Mouse (Mus musculus) intestine, embryonic 15.5 days (tissue): Measurements from ENCODE around the gene Pstpip1. TPM values are rescaled to one million over a fixed set of nuclear protein-coding genes. Genes with fewer than 3 reads are reported as not detected.
A peak's percentile ranks its signal among the peaks of the same experiment; 100 is the strongest.

Experiments used
- ATAC-seq: fragments of 200-750 bp; cut with Nextera tagmentation; 2 replicates; pipeline ENCODE4 v1.8.0; 2017; ENCODE audit warnings: moderate TSS enrichment, moderate library complexity
- H3K27ac ChIP-seq: fragments of 300-500 bp; sonication (generic); 2 replicates; pipeline ENCODE4 v1.5.1; 2015; ENCODE audit warnings: mild to moderate bottlenecking, inconsistent platforms
- H3K27me3 ChIP-seq: fragments of 300-500 bp; sonication (generic); replicated peaks from 2 replicates; pipeline ENCODE4 v1.6.1; 2015; ENCODE audit warnings: inconsistent platforms
- H3K36me3 ChIP-seq: fragments of 300-500 bp; sonication (generic); 2 replicates; pipeline ENCODE4 v1.6.1; 2015; ENCODE audit warnings: inconsistent platforms
- H3K4me1 ChIP-seq: fragments of 300-500 bp; sonication (generic); replicated peaks from 2 replicates; pipeline ENCODE4 v1.6.1; 2015; ENCODE audit warnings: inconsistent platforms
- H3K4me2 ChIP-seq: fragments of 300-500 bp; sonication (generic); replicated peaks from 2 replicates; pipeline ENCODE4 v1.6.1; 2015; ENCODE audit warnings: mild to moderate bottlenecking, inconsistent platforms
- H3K4me3 ChIP-seq: fragments of 300-500 bp; sonication (generic); replicated peaks from 2 replicates; pipeline ENCODE4 v1.5.1; 2015; ENCODE audit warnings: inconsistent platforms
- H3K9ac ChIP-seq: fragments of 300-500 bp; sonication (generic); 2 replicates; pipeline ENCODE4 v1.6.1; 2015; ENCODE audit warnings: inconsistent platforms
- H3K9me3 ChIP-seq: fragments of 300-500 bp; sonication (generic); 2 replicates; pipeline ENCODE4 v1.6.1; 2016; ENCODE audit warnings: inconsistent platforms
- WGBS: fragments of 180-500 bp; shearing (Covaris S2); methylation state at CpG from one replicate; pipeline ENCODE4 v1.1.7; 2015; 5-methylcytosine and 5-hydroxymethylcytosine counted together
- polyA plus RNA-seq: library from polyadenylated mRNA; unstranded; fragments of >200 nt; fragmentation: Nextera tagmentation; extraction: Ambion mirVana; gene quantifications from 2 replicates; pipeline ENCODE4 v1.2.1, GENCODE M21; 2015

Pstpip1 gene
- polyA plus RNA-seq, 1 experiment from 2014 or later: 1.6 TPM

- WGBS: under 1% methylated on average over 82 of the region's 82 CpGs
- Histone ChIP-seq H3K36me3 (no peaks in the 10 kb centered on the region), H3K4me2 (peak overlapping the region; percentile 61), H3K4me1 (peaks cover 8% of the 10 kb centered on the region), H3K4me3 (peak overlapping the region; percentile 98), H3K9me3 (no peaks in the 10 kb centered on the region), H3K27me3 (no peaks in the 10 kb centered on the region), H3K27ac (peak overlapping the region; percentile 94), H3K9ac (peak overlapping the region; percentile 99)
- peak; percentile 95 for ATAC-seq
Observed at GRCm38 (mm10) chr9:56160341-56161141, 70.8 kb downstream of the Pstpip1 start.

GRCm38 (mm10) chr9:56165377-56165776, 75.6 kb downstream of the Pstpip1 start, which contains the start of gene Tspan3:
Gene Tspan3, minus strand, starts transcription at chr9:56165477.
- WGBS: 98% methylated on average over 6 of the region's 6 CpGs
- no peak within 1 kb of the TSS for H3K9ac ChIP-seq
- H3K4me1 ChIP-seq: no peaks in the 10 kb centered on the region; the same call in 1 of the 2 replicates
- no peaks in the 10 kb centered on the region for H3K9me3 ChIP-seq
- no peak for ATAC-seq
- H3K4me3 ChIP-seq: no peak within 1 kb of the TSS
- no peaks in the 10 kb centered on the region for H3K27me3 ChIP-seq
- no peak within 1 kb of the TSS for H3K4me2 ChIP-seq
- no peak within 1 kb of the TSS for H3K27ac ChIP-seq
- H3K36me3 ChIP-seq: no peaks in the 10 kb centered on the region

GRCm38 (mm10) chr9:56166161-56166560, 76.4 kb downstream of the Pstpip1 start:
- 50% methylated on average over 5 of the region's 5 CpGs for WGBS
- Histone ChIP-seq H3K4me1 (no peaks in the 10 kb centered on the region; the same call in 1 of the 2 replicates), H3K9ac (no peak overlapping the region), H3K4me2 (no peak overlapping the region), H3K36me3 (no peaks in the 10 kb centered on the region), H3K27me3 (no peaks in the 10 kb centered on the region), H3K4me3 (no peak overlapping the region), H3K9me3 (no peaks in the 10 kb centered on the region), H3K27ac (no peak overlapping the region)
- no peak for ATAC-seq

GRCm38 (mm10) chr9:56167690-56168089, 77.9 kb downstream of the Pstpip1 start:
- Histone ChIP-seq H3K9ac (no peak overlapping the region), H3K4me3 (no peak overlapping the region), H3K27me3 (no peaks in the 10 kb centered on the region), H3K9me3 (no peaks in the 10 kb centered on the region), H3K4me2 (no peak overlapping the region), H3K27ac (no peak overlapping the region), H3K4me1 (no peaks in the 10 kb centered on the region), H3K36me3 (no peaks in the 10 kb centered on the region)
- 78% methylated on average over 6 of the region's 6 CpGs for WGBS
- ATAC-seq: no peak

- no peak overlapping the region for H3K4me3 ChIP-seq
- H3K36me3 ChIP-seq: no peaks in the 10 kb centered on the region
- H3K4me1 ChIP-seq: 0 out of 2 replicates have a peak, but pooled peaks cover 4% of the 10 kb centered on the region
- H3K27ac ChIP-seq: no peak overlapping the region
- H3K9me3 ChIP-seq: no peaks in the 10 kb centered on the region
- H3K27me3 ChIP-seq: no peaks in the 10 kb centered on the region
- H3K4me2 ChIP-seq: no peak overlapping the region
- 93% methylated on average over 3 of the region's 3 CpGs for WGBS
- H3K9ac ChIP-seq: no peak overlapping the region
- ATAC-seq: no peak
Observed at GRCm38 (mm10) chr9:56175316-56175715, 85.6 kb downstream of the Pstpip1 start.

GRCm38 (mm10) chr9:56177354-56177753, 87.6 kb downstream of the Pstpip1 start:
- Histone ChIP-seq H3K36me3 (no peaks in the 10 kb centered on the region), H3K9ac (no peak overlapping the region), H3K27ac (no peak overlapping the region), H3K9me3 (no peaks in the 10 kb centered on the region), H3K4me1 (0 out of 2 replicates have a peak, but pooled peaks cover 4% of the 10 kb centered on the region), H3K27me3 (no peaks in the 10 kb centered on the region), H3K4me2 (no peak overlapping the region), H3K4me3 (no peak overlapping the region)
- ATAC-seq: no peak
- 73% methylated on average over 4 of the region's 4 CpGs for WGBS

Other genes with a start within 250 kb of the Pstpip1 start
- gene Scaper, start 151.8 kb upstream of the Pstpip1 start, polyA plus RNA-seq: 8.5 and 8.9 TPM in 2 replicates
- gene 4930563M21Rik, start 79.4 kb upstream of the Pstpip1 start, polyA plus RNA-seq: not detected in 2 replicates
- 149 and 178 TPM in 2 replicates for gene Rcn2, start 48.1 kb upstream of the Pstpip1 start, polyA plus RNA-seq
- gene Tspan3, start 75.5 kb downstream of the Pstpip1 start, polyA plus RNA-seq: 404 and 411 TPM in 2 replicates